Mouse (Mus musculus) MEL-GATA-1-ER (cell line): ENCODE results near the gene Gpr153.
"Not testable (repeated sequence)": the region's sequence is repeated elsewhere in the genome, so short reads cannot be mapped to it uniquely, and the experiment has no call there.

Experiments
- DNase-seq: peaks from one replicate; pipeline ENCODE4 v3.0.0-alpha.2; 2012; ENCODE audit warnings: low read depth; ENCODE audit errors: extremely low read depth

Gene Gpr153

GRCm38 (mm10) chr4:152273621-152274236 is at the start of gene Gpr153:
Gene Gpr153, plus strand, starts transcription at chr4:152274232.
- no peak for DNase-seq

GRCm38 (mm10) chr4:152226901-152227486 is 47.0 kb upstream of the Gpr153 start:
- DNase-seq, result no peak

DNA sequence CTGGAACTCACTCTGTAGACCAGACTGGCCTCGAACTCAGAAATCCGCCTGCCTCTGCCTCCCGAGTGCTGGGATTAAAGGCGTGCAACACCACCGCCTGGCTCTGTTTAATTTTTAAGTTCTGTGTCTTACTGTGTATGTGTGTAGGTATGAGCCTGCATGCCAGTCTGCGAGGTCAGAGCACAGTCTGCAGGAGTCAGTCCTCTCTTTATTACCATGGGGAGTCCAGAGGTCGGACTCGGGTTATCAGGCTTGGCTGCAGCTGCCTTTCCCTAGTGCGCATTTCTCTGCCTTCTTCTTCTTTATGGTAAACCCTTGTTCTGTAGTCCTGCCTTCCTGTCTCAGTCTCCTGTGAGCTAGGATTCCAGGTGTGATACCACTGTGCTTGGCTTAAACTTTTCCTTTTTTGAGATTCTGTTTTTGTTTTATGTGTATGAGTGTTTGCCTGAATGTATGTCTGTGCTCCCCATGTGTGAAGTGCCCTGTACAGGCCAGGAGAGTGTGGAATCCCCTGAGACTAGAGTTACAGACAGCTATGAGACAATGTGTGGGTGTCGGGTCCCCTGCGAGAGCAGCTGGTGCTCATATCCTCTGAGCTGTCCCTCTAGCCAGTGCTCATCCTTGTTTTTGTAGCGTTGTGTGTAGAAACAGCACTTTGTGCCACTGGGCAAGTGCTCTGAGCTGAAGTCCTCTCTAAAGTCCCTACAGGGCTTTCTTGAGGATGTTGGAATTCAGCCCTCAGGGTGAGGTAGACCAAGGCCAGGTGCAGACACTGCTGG is 46.1 kb upstream of the Gpr153 start:
- DNase-seq, result no peak

GRCm38 (mm10) chr4:152230331-152230730 is 43.7 kb upstream of the Gpr153 start:
- DNase-seq, result not testable (repeated sequence)

GRCm38 (mm10) chr4:152231326-152231725 is 42.7 kb upstream of the Gpr153 start:
- DNase-seq, result no peak

- DNase-seq, result no peak
These were observed 41.6 kb upstream of the Gpr153 start for GRCm38 (mm10) chr4:152232411-152232903.

GRCm38 (mm10) chr4:152239974-152240373 is 34.1 kb upstream of the Gpr153 start:
- DNase-seq, result no peak

DNA sequence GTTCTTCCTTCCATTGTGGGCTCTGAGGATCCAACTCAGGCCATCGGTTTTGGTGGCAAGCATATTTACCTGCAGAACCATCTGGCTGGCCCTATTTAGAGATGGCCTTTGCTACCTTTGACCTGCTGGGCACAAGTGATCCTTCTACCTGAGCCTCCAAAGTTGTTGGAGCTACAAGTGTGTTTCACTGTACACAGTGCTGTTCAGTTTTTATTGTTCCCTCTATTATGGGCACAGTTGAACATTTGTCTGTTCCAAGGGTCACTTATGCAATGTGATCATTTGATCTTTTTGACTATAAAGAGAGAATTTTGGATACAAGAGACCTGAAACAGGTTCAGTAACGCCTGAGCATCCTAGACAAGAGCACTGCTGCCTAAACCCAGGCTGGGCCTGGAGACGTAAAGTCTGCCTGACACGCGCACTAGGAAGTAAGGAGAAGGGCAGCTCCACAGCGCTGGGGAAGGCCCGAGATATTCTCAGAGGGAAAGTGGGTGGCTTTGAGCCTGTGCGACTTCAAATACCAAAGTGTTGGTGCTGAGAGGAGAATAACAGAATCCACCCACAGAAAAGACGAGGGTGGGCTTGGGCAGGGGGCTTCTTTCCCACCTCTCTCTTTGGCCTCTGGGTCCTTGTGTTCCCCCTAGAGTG is 30.7 kb upstream of the Gpr153 start:
- no peak for DNase-seq

DNA sequence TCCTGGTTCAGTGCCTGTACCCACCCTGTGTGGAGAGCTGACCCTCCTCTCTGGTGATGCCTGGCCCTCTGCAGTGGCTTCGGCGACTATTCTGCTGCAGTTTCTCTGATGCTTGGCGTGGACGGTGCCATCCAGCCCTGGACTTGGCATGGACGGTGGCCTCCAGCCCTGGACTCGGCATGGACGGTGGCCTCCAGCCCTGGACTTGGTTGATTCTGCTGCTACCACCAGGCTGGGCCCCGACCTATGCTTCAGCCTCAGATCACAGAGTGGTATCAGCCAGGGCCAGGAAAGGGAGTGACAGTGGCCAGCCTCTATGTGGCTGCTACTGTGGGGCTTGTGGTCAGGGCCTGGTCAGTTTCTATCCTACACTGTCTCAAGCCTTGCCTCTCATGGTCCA is 30.1 kb upstream of the Gpr153 start:
- no peak for DNase-seq

GRCm38 (mm10) chr4:152244545-152245522 is 29.2 kb upstream of the Gpr153 start:
- DNase-seq, result no peak

DNA sequence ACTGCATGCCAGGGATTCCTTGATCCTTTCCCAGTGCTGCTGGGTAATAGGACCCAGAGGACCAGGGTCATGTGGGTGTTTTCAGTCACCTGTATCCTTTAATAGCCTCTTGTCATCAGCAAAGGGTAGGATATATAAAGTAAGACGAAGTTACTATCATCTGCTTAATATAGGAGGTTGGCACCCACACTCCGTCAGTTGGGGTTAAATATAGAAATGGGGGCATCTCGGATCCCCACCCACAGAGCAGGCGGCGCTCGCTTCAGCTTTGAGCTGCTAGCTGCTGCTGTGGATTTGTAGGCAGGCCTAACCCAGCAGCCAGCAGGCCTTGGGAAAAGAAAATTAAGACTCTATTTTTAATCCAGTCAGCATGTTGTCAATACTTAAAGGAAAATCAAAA is 28.0 kb upstream of the Gpr153 start:
- DNase-seq, result no peak

DNA sequence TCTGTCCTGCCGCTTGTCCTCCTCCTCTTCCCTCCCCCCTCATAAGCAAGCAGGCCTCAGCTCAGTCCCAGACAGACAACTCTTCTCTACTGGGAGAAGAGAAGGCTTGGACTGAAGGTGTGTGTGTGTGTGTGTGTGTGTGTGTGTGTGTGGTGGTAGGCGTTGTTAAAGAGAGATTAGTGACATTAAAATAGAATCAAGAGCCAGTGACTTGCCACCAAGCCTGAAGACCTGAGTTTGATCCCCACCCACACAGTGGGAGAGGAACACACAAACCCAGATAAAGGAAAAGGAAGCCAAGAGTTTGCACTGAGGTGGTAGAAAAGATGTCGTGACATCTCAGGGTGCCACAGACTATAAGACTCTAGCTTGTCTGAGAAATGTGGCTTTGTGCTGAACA is 26.8 kb upstream of the Gpr153 start:
- DNase-seq, result peak; percentile 45

- DNase-seq, result no peak
These were observed 23.4 kb upstream of the Gpr153 start for GRCm38 (mm10) chr4:152250615-152251014.

- no peak for DNase-seq
These were observed 20.8 kb upstream of the Gpr153 start for GRCm38 (mm10) chr4:152253183-152253759.

GRCm38 (mm10) chr4:152257070-152257469 is 17.0 kb upstream of the Gpr153 start:
- peak; percentile 32 for DNase-seq

GRCm38 (mm10) chr4:152260451-152260850 is 13.6 kb upstream of the Gpr153 start:
- DNase-seq, result no peak

DNA sequence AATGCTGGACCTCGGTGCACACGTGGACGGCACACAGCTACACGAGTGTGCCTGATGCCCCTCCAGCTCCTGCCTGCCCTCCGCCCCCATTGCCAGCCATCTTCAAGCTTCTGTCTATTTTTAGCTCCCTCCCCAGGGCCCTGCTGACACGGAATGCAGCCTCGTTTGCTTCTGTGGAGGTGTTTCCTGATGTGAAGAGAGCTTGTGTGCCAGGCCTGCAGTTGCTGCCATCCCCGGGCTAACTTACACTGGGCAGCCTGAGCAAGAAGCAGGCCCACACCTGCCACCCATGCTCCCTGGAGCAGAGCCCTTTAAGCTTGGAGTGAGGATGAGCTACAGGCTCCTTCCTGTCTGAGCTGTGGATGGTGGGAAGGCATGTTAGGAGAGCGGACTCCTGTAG is 11.8 kb upstream of the Gpr153 start:
- no peak for DNase-seq

DNA sequence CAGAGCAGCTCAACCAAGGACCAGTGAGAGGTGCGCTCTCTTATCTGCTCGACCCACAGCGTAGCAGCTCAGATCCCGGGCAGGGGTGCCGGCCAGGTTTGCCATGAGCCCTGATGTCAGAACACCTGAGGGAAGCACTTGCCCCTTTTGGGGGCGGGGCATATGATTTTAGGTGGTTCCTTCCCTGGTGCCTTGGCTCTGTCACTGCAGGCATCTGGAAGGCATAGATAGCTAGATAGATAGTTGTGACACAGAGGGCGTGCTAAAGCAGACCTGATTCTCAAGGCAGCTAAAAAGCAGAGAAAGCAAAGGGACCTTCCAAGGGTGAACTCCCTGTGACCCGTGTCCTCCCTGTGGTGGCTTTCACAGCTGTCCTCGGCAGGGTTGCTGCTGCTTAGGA is 10.9 kb upstream of the Gpr153 start:
- DNase-seq, result no peak

- DNase-seq, result no peak
These were observed 10.4 kb upstream of the Gpr153 start for GRCm38 (mm10) chr4:152263512-152264176.

DNA sequence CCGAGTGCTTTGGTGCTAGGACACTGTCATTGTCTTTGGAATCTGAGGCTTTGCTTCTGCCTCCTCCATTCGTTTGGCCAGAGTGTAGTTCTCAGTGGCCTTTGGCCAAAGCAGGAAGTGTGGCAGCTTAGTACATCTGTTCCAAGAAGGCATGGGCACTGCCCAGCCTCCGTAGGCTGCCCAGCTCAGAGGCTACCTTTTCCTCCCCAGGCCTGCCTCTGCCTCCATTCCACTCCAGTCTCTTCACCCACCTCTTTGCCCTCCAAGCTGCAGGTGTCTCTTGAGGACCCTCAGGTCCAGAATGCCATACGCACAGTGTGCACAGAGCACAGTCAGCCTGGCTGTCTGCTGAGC is 9.9 kb upstream of the Gpr153 start:
- DNase-seq, result no peak
